Mouse (Mus musculus) B cell, adult 2 months (primary cell): ENCODE results near the gene Rcbtb2.
"Not testable (repeated sequence)": the region's sequence is repeated elsewhere in the genome, so short reads cannot be mapped to it uniquely, and the experiment has no call there.

Experiments
- DNase-seq, 2 experiments: peaks; one replicate each; pipeline ENCODE4 v3.0.0; 2022

Gene Rcbtb2

GRCm38 (mm10) chr14:73122923-73123278, at the start of gene Rcbtb2:
Gene Rcbtb2, plus strand, starts transcription at chr14:73123037.
- DNase-seq, result no peak

GRCm38 (mm10) chr14:73083563-73083962, 39.3 kb upstream of the Rcbtb2 start:
- DNase-seq, result no peak

GRCm38 (mm10) chr14:73086425-73086824, 36.4 kb upstream of the Rcbtb2 start:
- DNase-seq, result no peak

GRCm38 (mm10) chr14:73087247-73087646, 35.6 kb upstream of the Rcbtb2 start:
- DNase-seq, result no peak

- DNase-seq, result no peak
Measured at GRCm38 (mm10) chr14:73087746-73088145, 35.1 kb upstream of the Rcbtb2 start.

- DNase-seq, result no peak
Measured at GRCm38 (mm10) chr14:73088224-73088623, 34.6 kb upstream of the Rcbtb2 start.

GRCm38 (mm10) chr14:73092871-73093270, 30.0 kb upstream of the Rcbtb2 start:
- no peak for DNase-seq

GRCm38 (mm10) chr14:73094802-73095550, 27.9 kb upstream of the Rcbtb2 start:
- DNase-seq, result no peak

- DNase-seq, result peak; percentile 72 to 73
Measured at GRCm38 (mm10) chr14:73098677-73099387, 24.0 kb upstream of the Rcbtb2 start.

- DNase-seq, result no peak
Measured at GRCm38 (mm10) chr14:73102270-73102865, 20.5 kb upstream of the Rcbtb2 start.

GRCm38 (mm10) chr14:73102986-73103385, 19.9 kb upstream of the Rcbtb2 start:
- DNase-seq, result not testable (repeated sequence)

GRCm38 (mm10) chr14:73104913-73105312, 17.9 kb upstream of the Rcbtb2 start:
- no peak for DNase-seq

GRCm38 (mm10) chr14:73105407-73106185, 17.2 kb upstream of the Rcbtb2 start:
- DNase-seq, result peak; percentile 71 to 77

- peak; percentile 70 to 71 for DNase-seq
Measured at GRCm38 (mm10) chr14:73106234-73106711, 16.6 kb upstream of the Rcbtb2 start.

GRCm38 (mm10) chr14:73106957-73107356, 15.9 kb upstream of the Rcbtb2 start:
- DNase-seq, result no peak

GRCm38 (mm10) chr14:73107371-73107770, 15.5 kb upstream of the Rcbtb2 start:
- DNase-seq, result no peak

GRCm38 (mm10) chr14:73107952-73108351, 14.9 kb upstream of the Rcbtb2 start:
- no peak for DNase-seq

- no peak for DNase-seq
Measured at GRCm38 (mm10) chr14:73110682-73111081, 12.2 kb upstream of the Rcbtb2 start.

GRCm38 (mm10) chr14:73111091-73111490, 11.7 kb upstream of the Rcbtb2 start:
- no peak for DNase-seq

GRCm38 (mm10) chr14:73112186-73112840, 10.5 kb upstream of the Rcbtb2 start:
- no peak for DNase-seq

GRCm38 (mm10) chr14:73114952-73115351, 7.9 kb upstream of the Rcbtb2 start:
- not testable (repeated sequence) for DNase-seq

GRCm38 (mm10) chr14:73116301-73116700, 6.5 kb upstream of the Rcbtb2 start:
- DNase-seq, result peak in 1 of 2 experiments; percentile 16
